Mouse (Mus musculus): Measurements from ENCODE around the gene Ercc6l2. TPM values are rescaled to one million over a fixed set of nuclear protein-coding genes. Genes with fewer than 3 reads are reported as not detected.
"Not testable (repeated sequence)": the region's sequence is repeated elsewhere in the genome, so short reads cannot be mapped to it uniquely, and the experiment has no call there.

Gene Ercc6l2
- polyA plus RNA-seq, 1 experiment from 2014 or later, result 22.0 TPM

GRCm38 (mm10) chr13:63924036-63924435 lies 109.0 kb downstream of the Ercc6l2 start:
- H3K4me3 ChIP-seq (ENCODE audit: low read length); H3K27me3 ChIP-seq (ENCODE audit: insufficient read depth, low read length); H3K27ac ChIP-seq (ENCODE audit: low read length); ATAC-seq (ENCODE audit: low FRiP score, low TSS enrichment); H3K4me2 ChIP-seq (replicated peaks; ENCODE audit: low read depth, low read length); H3K9ac ChIP-seq (replicated peaks; ENCODE audit: low read length); H3K36me3 ChIP-seq (ENCODE audit: insufficient read depth, low read length); H3K9me3 ChIP-seq (ENCODE audit: low read length): not testable (repeated sequence)
- peaks cover 23% of the 10 kb centered on the region for H3K4me1 ChIP-seq (ENCODE audit: insufficient read depth, low read length)
- 49% methylated on average over 2 of the region's 6 CpGs for WGBS

- no peaks in the 10 kb centered on the region for H3K36me3 ChIP-seq (ENCODE audit: insufficient read depth, low read length)
- no peak overlapping the region for H3K4me3 ChIP-seq (ENCODE audit: low read length)
- 50% methylated on average over 4 of the region's 4 CpGs for WGBS
- no peaks in the 10 kb centered on the region for H3K27me3 ChIP-seq (ENCODE audit: insufficient read depth, low read length)
- ATAC-seq (ENCODE audit: low FRiP score, low TSS enrichment), result no peak
- H3K4me2 ChIP-seq (replicated peaks; ENCODE audit: low read depth, low read length), result no peak overlapping the region
- no peaks in the 10 kb centered on the region for H3K9me3 ChIP-seq (ENCODE audit: low read length)
- H3K9ac ChIP-seq (replicated peaks; ENCODE audit: low read length), result no peak overlapping the region
- peaks cover 30% of the 10 kb centered on the region for H3K4me1 ChIP-seq (ENCODE audit: insufficient read depth, low read length)
- 0 out of 2 replicates have a peak overlapping the region, but pooled peaks have one; percentile 10 for H3K27ac ChIP-seq (ENCODE audit: low read length)
Measured at GRCm38 (mm10) chr13:63927326-63927725, 112.3 kb downstream of the Ercc6l2 start.

GRCm38 (mm10) chr13:63929351-63929750 lies 114.3 kb downstream of the Ercc6l2 start:
- H3K27me3 ChIP-seq (ENCODE audit: insufficient read depth, low read length), result no peaks in the 10 kb centered on the region
- H3K27ac ChIP-seq (ENCODE audit: low read length), result peak overlapping the region; percentile 20; the same call in 1 of the 2 replicates
- WGBS, result 4% methylated on average over 1 of the region's 1 CpGs
- H3K4me3 ChIP-seq (ENCODE audit: low read length), result no peak overlapping the region
- H3K9ac ChIP-seq (replicated peaks; ENCODE audit: low read length), result 0 out of 2 replicates have a peak overlapping the region, but pooled peaks have one; percentile 19
- H3K4me2 ChIP-seq (replicated peaks; ENCODE audit: low read depth, low read length), result no peak overlapping the region
- H3K9me3 ChIP-seq (ENCODE audit: low read length), result no peaks in the 10 kb centered on the region
- no peaks in the 10 kb centered on the region for H3K36me3 ChIP-seq (ENCODE audit: insufficient read depth, low read length)
- peaks cover 30% of the 10 kb centered on the region for H3K4me1 ChIP-seq (ENCODE audit: insufficient read depth, low read length)
- ATAC-seq (ENCODE audit: low FRiP score, low TSS enrichment), result peak; percentile 78

- 61% methylated on average over 5 of the region's 5 CpGs for WGBS
- no peak for ATAC-seq (ENCODE audit: low FRiP score, low TSS enrichment)
- no peak overlapping the region for H3K4me2 ChIP-seq (replicated peaks; ENCODE audit: low read depth, low read length)
Measured at GRCm38 (mm10) chr13:63929917-63930515, 115.0 kb downstream of the Ercc6l2 start.

GRCm38 (mm10) chr13:63930525-63930924 lies 115.5 kb downstream of the Ercc6l2 start:
- 0 out of 2 replicates have a peak, but pooled peaks have one; percentile 17 for ATAC-seq (ENCODE audit: low FRiP score, low TSS enrichment)
- no peak overlapping the region for H3K4me2 ChIP-seq (replicated peaks; ENCODE audit: low read depth, low read length)
- no peaks in the 10 kb centered on the region for H3K36me3 ChIP-seq (ENCODE audit: insufficient read depth, low read length)
- no peaks in the 10 kb centered on the region for H3K9me3 ChIP-seq (ENCODE audit: low read length)
- WGBS, result 75% methylated on average over 10 of the region's 10 CpGs
- no peaks in the 10 kb centered on the region for H3K27me3 ChIP-seq (ENCODE audit: insufficient read depth, low read length)
- H3K9ac ChIP-seq (replicated peaks; ENCODE audit: low read length), result 0 out of 2 replicates have a peak overlapping the region, but pooled peaks have one; percentile 32
- H3K4me1 ChIP-seq (ENCODE audit: insufficient read depth, low read length), result peaks cover 30% of the 10 kb centered on the region
- H3K4me3 ChIP-seq (ENCODE audit: low read length), result no peak overlapping the region
- peak overlapping the region; percentile 0; the same call in 1 of the 2 replicates for H3K27ac ChIP-seq (ENCODE audit: low read length)

More at GRCm38 (mm10) chr13:63929917-63930515, 115.0 kb downstream of the Ercc6l2 start:
- Histone ChIP-seq H3K27ac (ENCODE audit: low read length) (peak overlapping the region; percentile 20; the same call in 1 of the 2 replicates), H3K4me3 (ENCODE audit: low read length) (no peak overlapping the region), H3K27me3 (ENCODE audit: insufficient read depth, low read length) (no peaks in the 10 kb centered on the region), H3K36me3 (ENCODE audit: insufficient read depth, low read length) (no peaks in the 10 kb centered on the region), H3K4me1 (ENCODE audit: insufficient read depth, low read length) (peaks cover 30% of the 10 kb centered on the region), H3K9ac (replicated peaks; ENCODE audit: low read length) (0 out of 2 replicates have a peak overlapping the region, but pooled peaks have one; percentile 32), H3K9me3 (ENCODE audit: low read length) (no peaks in the 10 kb centered on the region)

- Histone ChIP-seq H3K4me2 (replicated peaks; ENCODE audit: low read depth, low read length) (no peak overlapping the region), H3K27ac (ENCODE audit: low read length) (no peak overlapping the region), H3K4me1 (ENCODE audit: insufficient read depth, low read length) (no peaks in the 10 kb centered on the region), H3K9ac (replicated peaks; ENCODE audit: low read length) (no peak overlapping the region), H3K27me3 (ENCODE audit: insufficient read depth, low read length) (no peaks in the 10 kb centered on the region), H3K36me3 (ENCODE audit: insufficient read depth, low read length) (no peaks in the 10 kb centered on the region), H3K9me3 (ENCODE audit: low read length) (no peaks in the 10 kb centered on the region), H3K4me3 (ENCODE audit: low read length) (no peak overlapping the region)
- 84% methylated on average over 9 of the region's 9 CpGs for WGBS
- ATAC-seq (ENCODE audit: low FRiP score, low TSS enrichment), result no peak
Measured at GRCm38 (mm10) chr13:63936369-63936768, 121.3 kb downstream of the Ercc6l2 start.

GRCm38 (mm10) chr13:63940257-63940656 lies 125.2 kb downstream of the Ercc6l2 start:
- H3K9ac ChIP-seq (replicated peaks; ENCODE audit: low read length), result no peak overlapping the region
- H3K27me3 ChIP-seq (ENCODE audit: insufficient read depth, low read length), result no peaks in the 10 kb centered on the region
- WGBS, result 43% methylated on average over 1 of the region's 1 CpGs
- H3K4me1 ChIP-seq (ENCODE audit: insufficient read depth, low read length), result peaks cover 19% of the 10 kb centered on the region
- H3K4me3 ChIP-seq (ENCODE audit: low read length), result no peak overlapping the region
- H3K9me3 ChIP-seq (ENCODE audit: low read length), result no peaks in the 10 kb centered on the region
- no peaks in the 10 kb centered on the region for H3K36me3 ChIP-seq (ENCODE audit: insufficient read depth, low read length)
- no peak overlapping the region for H3K27ac ChIP-seq (ENCODE audit: low read length)
- ATAC-seq (ENCODE audit: low FRiP score, low TSS enrichment), result peak; percentile 11; the same call in 1 of the 2 replicates
- no peak overlapping the region for H3K4me2 ChIP-seq (replicated peaks; ENCODE audit: low read depth, low read length)

- Histone ChIP-seq H3K36me3 (ENCODE audit: insufficient read depth, low read length) (no peaks in the 10 kb centered on the region), H3K27ac (ENCODE audit: low read length) (no peak overlapping the region), H3K4me3 (ENCODE audit: low read length) (no peak overlapping the region), H3K9ac (replicated peaks; ENCODE audit: low read length) (no peak overlapping the region), H3K27me3 (ENCODE audit: insufficient read depth, low read length) (no peaks in the 10 kb centered on the region), H3K4me1 (ENCODE audit: insufficient read depth, low read length) (peaks cover 20% of the 10 kb centered on the region), H3K9me3 (ENCODE audit: low read length) (no peaks in the 10 kb centered on the region), H3K4me2 (replicated peaks; ENCODE audit: low read depth, low read length) (no peak overlapping the region)
- WGBS, result 96% methylated on average over 4 of the region's 4 CpGs
- no peak for ATAC-seq (ENCODE audit: low FRiP score, low TSS enrichment)
Measured at GRCm38 (mm10) chr13:63941170-63941569, 126.1 kb downstream of the Ercc6l2 start.

GRCm38 (mm10) chr13:63943605-63944004 lies 128.6 kb downstream of the Ercc6l2 start:
- Histone ChIP-seq H3K9ac (replicated peaks; ENCODE audit: low read length) (no peak overlapping the region), H3K27me3 (ENCODE audit: insufficient read depth, low read length) (no peaks in the 10 kb centered on the region), H3K4me2 (replicated peaks; ENCODE audit: low read depth, low read length) (no peak overlapping the region), H3K9me3 (ENCODE audit: low read length) (no peaks in the 10 kb centered on the region), H3K27ac (ENCODE audit: low read length) (no peak overlapping the region; the same call in 1 of the 2 replicates), H3K36me3 (ENCODE audit: insufficient read depth, low read length) (no peaks in the 10 kb centered on the region), H3K4me3 (ENCODE audit: low read length) (no peak overlapping the region), H3K4me1 (ENCODE audit: insufficient read depth, low read length) (peaks cover 20% of the 10 kb centered on the region)
- ATAC-seq (ENCODE audit: low FRiP score, low TSS enrichment), result no peak
- WGBS, result 76% methylated on average over 7 of the region's 7 CpGs

GRCm38 (mm10) chr13:63944344-63945021 lies 129.4 kb downstream of the Ercc6l2 start:
- 25% methylated on average over 13 of the region's 13 CpGs for WGBS
- ATAC-seq (ENCODE audit: low FRiP score, low TSS enrichment), result peak; percentile 85
- H3K4me2 ChIP-seq (replicated peaks; ENCODE audit: low read depth, low read length), result no peak overlapping the region
- H3K9me3 ChIP-seq (ENCODE audit: low read length), result no peaks in the 10 kb centered on the region
- no peak overlapping the region for H3K9ac ChIP-seq (replicated peaks; ENCODE audit: low read length)
- H3K27me3 ChIP-seq (ENCODE audit: insufficient read depth, low read length), result no peaks in the 10 kb centered on the region; the same call in 1 of the 2 replicates
- H3K4me1 ChIP-seq (ENCODE audit: insufficient read depth, low read length), result peaks cover 24% of the 10 kb centered on the region
- peak overlapping the region; percentile 44 for H3K27ac ChIP-seq (ENCODE audit: low read length)
- no peak overlapping the region for H3K4me3 ChIP-seq (ENCODE audit: low read length)
- H3K36me3 ChIP-seq (ENCODE audit: insufficient read depth, low read length), result no peaks in the 10 kb centered on the region
